Mouse (Mus musculus): ENCODE results near the gene Cldn14.

DNA sequence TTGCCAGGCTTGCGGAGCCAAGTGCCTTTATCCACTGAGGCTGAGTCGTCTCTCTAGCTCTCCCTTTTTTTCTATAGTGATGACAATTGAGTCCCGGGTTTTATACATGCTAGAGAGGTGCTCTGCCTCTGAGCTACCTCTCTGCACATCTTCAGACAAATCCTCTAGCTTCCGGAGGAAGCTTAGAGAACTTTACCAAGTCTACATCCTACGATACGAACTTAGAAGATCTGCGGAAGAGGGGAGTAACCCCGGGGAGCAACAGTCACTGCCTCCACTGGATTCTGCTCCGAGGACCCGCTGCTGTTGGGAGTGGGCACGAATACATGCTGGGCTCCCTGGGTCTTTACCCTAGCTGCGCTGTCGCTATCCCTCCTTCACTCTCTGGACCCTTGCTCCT is 74.0 kb downstream of the Cldn14 start:
- TF ChIP-seq CTCF (IDR thresholded peaks at IDR 0.05; ENCODE audit: extremely low read depth, insufficient read depth, low read length) (no peak), POLR2A (IDR thresholded peaks at IDR 0.05; ENCODE audit: extremely low read depth, insufficient read depth, low read length) (no peak)

All from cortical plate, adult 2 months (tissue).